Mouse (Mus musculus): ENCODE measurements around the gene D230025D16Rik. TPM values are rescaled to one million over a fixed set of nuclear protein-coding genes. Genes with fewer than 3 reads are reported as not detected.
"Not testable (repeated sequence)": the region's sequence is repeated elsewhere in the genome, so short reads cannot be mapped to it uniquely, and the experiment has no call there.

Gene D230025D16Rik
- polyA plus RNA-seq, 1 experiment from 2014 or later, result 23.0 TPM

GRCm38 (mm10) chr8:105217926-105218522 lies 6.9 kb upstream of the D230025D16Rik start:
- Histone ChIP-seq H3K27me3 (ENCODE audit: poor library complexity, severe bottlenecking) (no peaks in the 10 kb centered on the region), H3K4me1 (no peaks in the 10 kb centered on the region), H3K36me3 (replicated peaks) (peaks cover 51% of the 10 kb centered on the region), H3K9me3 (no peaks in the 10 kb centered on the region), H3K27ac (no peak overlapping the region), H3K4me3 (no peak overlapping the region)
- WGBS, result 81% methylated on average over 5 of the region's 5 CpGs
- DNase-seq (ENCODE audit: extremely low spot score, low spot score), result no peak

GRCm38 (mm10) chr8:105223850-105224249 lies 1.1 kb upstream of the D230025D16Rik start:
- no peaks in the 10 kb centered on the region for H3K36me3 ChIP-seq (replicated peaks)
- no peaks in the 10 kb centered on the region for H3K9me3 ChIP-seq
- peak overlapping the region; percentile 96; the same call in 1 of the 2 replicates for H3K4me3 ChIP-seq
- no peaks in the 10 kb centered on the region for H3K27me3 ChIP-seq (ENCODE audit: poor library complexity, severe bottlenecking)
- WGBS, result 88% methylated on average over 7 of the region's 7 CpGs
- H3K27ac ChIP-seq, result no peak overlapping the region
- H3K4me1 ChIP-seq, result peaks cover 22% of the 10 kb centered on the region
- no peak for DNase-seq (ENCODE audit: extremely low spot score, low spot score)

GRCm38 (mm10) chr8:105225272-105225593 lies 288 bp downstream of the D230025D16Rik start:
- peak overlapping the region; percentile 96 for H3K4me3 ChIP-seq
- no peaks in the 10 kb centered on the region for H3K36me3 ChIP-seq (replicated peaks)
- H3K27me3 ChIP-seq (ENCODE audit: poor library complexity, severe bottlenecking), result no peaks in the 10 kb centered on the region
- H3K27ac ChIP-seq, result peak overlapping the region; percentile 90
- H3K4me1 ChIP-seq, result peaks cover 22% of the 10 kb centered on the region
- DNase-seq (ENCODE audit: extremely low spot score, low spot score), result no peak
- no peaks in the 10 kb centered on the region for H3K9me3 ChIP-seq
- 0% methylated on average over 27 of the region's 27 CpGs for WGBS

- H3K4me1 ChIP-seq, result peaks cover 22% of the 10 kb centered on the region
- WGBS, result 41% methylated on average over 6 of the region's 6 CpGs
- no peak overlapping the region for H3K27ac ChIP-seq
- DNase-seq (ENCODE audit: extremely low spot score, low spot score), result no peak
- peak overlapping the region; percentile 96 for H3K4me3 ChIP-seq
- H3K9me3 ChIP-seq, result no peaks in the 10 kb centered on the region
- H3K27me3 ChIP-seq (ENCODE audit: poor library complexity, severe bottlenecking), result no peaks in the 10 kb centered on the region
- H3K36me3 ChIP-seq (replicated peaks), result no peaks in the 10 kb centered on the region
These were observed 972 bp downstream of the D230025D16Rik start for GRCm38 (mm10) chr8:105225917-105226316.

GRCm38 (mm10) chr8:105231503-105232320 lies 6.8 kb downstream of the D230025D16Rik start:
- Histone ChIP-seq H3K36me3 (replicated peaks) (peaks cover 26% of the 10 kb centered on the region), H3K27ac (no peak overlapping the region), H3K4me3 (no peak overlapping the region), H3K27me3 (ENCODE audit: poor library complexity, severe bottlenecking) (no peaks in the 10 kb centered on the region), H3K9me3 (no peaks in the 10 kb centered on the region), H3K4me1 (no peaks in the 10 kb centered on the region)
- 90% methylated on average over 12 of the region's 12 CpGs for WGBS
- DNase-seq (ENCODE audit: extremely low spot score, low spot score), result no peak

DNA sequence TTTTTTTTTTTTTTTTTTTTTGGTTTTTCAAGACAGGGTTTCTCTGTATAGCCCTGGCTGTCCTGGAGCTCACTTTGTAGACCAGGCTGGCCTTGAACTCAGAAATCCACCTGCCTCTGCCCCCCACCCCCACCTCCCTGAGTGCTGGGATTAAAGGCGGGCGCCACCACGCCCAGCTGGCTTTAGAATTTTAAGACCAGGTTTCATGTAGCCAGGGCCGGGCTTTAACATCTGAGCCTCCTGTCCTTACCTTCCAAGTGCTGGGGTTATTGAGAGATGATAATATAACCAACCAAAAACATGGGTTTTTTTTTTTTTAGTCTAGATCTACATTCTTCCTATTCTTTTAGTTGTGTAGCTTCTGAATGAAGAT lies 7.4 kb downstream of the D230025D16Rik start:
- not testable (repeated sequence) for H3K4me1 ChIP-seq; H3K27me3 ChIP-seq (ENCODE audit: poor library complexity, severe bottlenecking); DNase-seq (ENCODE audit: extremely low spot score, low spot score); H3K4me3 ChIP-seq; H3K9me3 ChIP-seq; H3K27ac ChIP-seq
- WGBS, result 94% methylated on average over 4 of the region's 4 CpGs
- peaks cover 29% of the 10 kb centered on the region for H3K36me3 ChIP-seq (replicated peaks)

GRCm38 (mm10) chr8:105233126-105233935 lies 8.4 kb downstream of the D230025D16Rik start:
- Histone ChIP-seq H3K36me3 (replicated peaks) (peaks cover 29% of the 10 kb centered on the region), H3K9me3 (no peaks in the 10 kb centered on the region), H3K4me3 (no peak overlapping the region), H3K27me3 (ENCODE audit: poor library complexity, severe bottlenecking) (no peaks in the 10 kb centered on the region), H3K27ac (no peak overlapping the region), H3K4me1 (no peaks in the 10 kb centered on the region)
- no peak for DNase-seq (ENCODE audit: extremely low spot score, low spot score)
- WGBS, result 75% methylated on average over 1 of the region's 1 CpGs

DNA sequence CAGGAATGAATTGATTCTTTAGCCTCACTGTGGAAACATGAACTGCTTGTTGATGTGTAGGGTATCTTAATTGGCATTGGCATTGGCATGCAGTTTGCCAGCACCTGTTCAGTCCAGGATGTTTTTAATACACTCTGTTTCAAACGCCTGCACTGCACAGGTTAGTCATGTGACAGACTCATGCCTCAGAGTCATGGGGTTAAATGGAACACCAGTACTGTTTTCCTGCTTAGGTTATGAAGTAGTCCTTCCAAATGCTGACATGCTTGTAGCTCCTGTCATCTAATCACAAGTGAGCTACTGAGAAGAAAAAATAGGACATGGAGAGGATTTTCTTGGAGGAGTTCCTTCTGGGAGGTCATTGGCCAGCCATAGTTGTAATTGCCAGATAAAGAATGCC lies 10.3 kb downstream of the D230025D16Rik start:
- DNase-seq (ENCODE audit: extremely low spot score, low spot score), result no peak
- H3K27ac ChIP-seq, result no peak overlapping the region
- H3K36me3 ChIP-seq (replicated peaks), result peaks cover 48% of the 10 kb centered on the region
- no peak overlapping the region for H3K4me3 ChIP-seq
- no peaks in the 10 kb centered on the region for H3K9me3 ChIP-seq
- H3K27me3 ChIP-seq (ENCODE audit: poor library complexity, severe bottlenecking), result no peaks in the 10 kb centered on the region
- no peaks in the 10 kb centered on the region for H3K4me1 ChIP-seq
- WGBS, result 84% methylated on average over 1 of the region's 1 CpGs

DNA sequence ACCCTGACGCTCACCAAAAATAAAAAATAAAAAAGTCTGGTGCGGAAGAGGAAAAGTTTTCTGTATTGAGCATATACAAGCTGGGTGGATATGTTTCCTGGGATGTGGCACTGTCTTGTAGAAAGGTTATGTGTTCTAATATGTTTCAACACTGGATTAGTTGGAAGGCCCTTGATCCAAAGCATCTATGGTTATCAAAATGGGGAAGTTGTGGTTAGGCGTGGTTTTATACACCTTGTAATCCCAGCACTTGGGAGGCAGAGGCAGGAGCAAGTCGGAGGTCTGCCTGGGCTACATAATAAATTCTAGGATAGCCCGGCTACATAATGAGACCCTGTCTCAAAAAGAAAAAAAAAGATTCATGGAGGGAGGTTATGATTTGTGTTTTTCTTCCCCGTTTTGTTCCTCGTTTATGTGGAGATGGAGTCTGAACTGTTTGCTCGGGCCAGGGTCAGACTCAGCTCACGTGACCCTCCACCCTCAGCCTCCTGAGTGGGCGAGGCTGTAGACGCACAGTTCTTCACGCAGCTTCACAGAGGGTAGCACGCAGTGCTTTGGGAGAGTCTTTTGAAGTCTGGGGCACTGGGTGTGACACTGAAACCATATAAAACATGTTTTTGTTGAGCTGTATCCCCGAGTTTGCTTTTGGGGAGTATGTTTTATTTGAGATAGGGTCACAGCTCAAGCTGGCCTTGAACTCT lies 12.6 kb downstream of the D230025D16Rik start:
- Histone ChIP-seq H3K9me3 (no peaks in the 10 kb centered on the region), H3K36me3 (replicated peaks) (peaks cover 66% of the 10 kb centered on the region), H3K4me3 (no peak overlapping the region), H3K4me1 (no peaks in the 10 kb centered on the region), H3K27me3 (ENCODE audit: poor library complexity, severe bottlenecking) (no peaks in the 10 kb centered on the region), H3K27ac (no peak overlapping the region)
- no peak for DNase-seq (ENCODE audit: extremely low spot score, low spot score)
- WGBS, result 92% methylated on average over 14 of the region's 14 CpGs

GRCm38 (mm10) chr8:105241016-105241415 lies 16.1 kb downstream of the D230025D16Rik start:
- no peaks in the 10 kb centered on the region for H3K4me1 ChIP-seq
- no peaks in the 10 kb centered on the region for H3K9me3 ChIP-seq
- no peak overlapping the region for H3K27ac ChIP-seq
- H3K27me3 ChIP-seq (ENCODE audit: poor library complexity, severe bottlenecking), result no peaks in the 10 kb centered on the region
- H3K36me3 ChIP-seq (replicated peaks), result peaks cover 62% of the 10 kb centered on the region
- no peak for DNase-seq (ENCODE audit: extremely low spot score, low spot score)
- no peak overlapping the region for H3K4me3 ChIP-seq
- WGBS, result 97% methylated on average over 7 of the region's 7 CpGs

- Histone ChIP-seq H3K27ac (no peak overlapping the region), H3K4me1 (peaks cover 21% of the 10 kb centered on the region), H3K4me3 (no peak overlapping the region), H3K9me3 (no peaks in the 10 kb centered on the region), H3K36me3 (replicated peaks) (peaks cover 65% of the 10 kb centered on the region), H3K27me3 (ENCODE audit: poor library complexity, severe bottlenecking) (peaks cover 33% of the 10 kb centered on the region)
- WGBS, result 93% methylated on average over 6 of the region's 6 CpGs
- DNase-seq (ENCODE audit: extremely low spot score, low spot score), result no peak
These were observed 27.0 kb downstream of the D230025D16Rik start for GRCm38 (mm10) chr8:105251954-105252353.

DNA sequence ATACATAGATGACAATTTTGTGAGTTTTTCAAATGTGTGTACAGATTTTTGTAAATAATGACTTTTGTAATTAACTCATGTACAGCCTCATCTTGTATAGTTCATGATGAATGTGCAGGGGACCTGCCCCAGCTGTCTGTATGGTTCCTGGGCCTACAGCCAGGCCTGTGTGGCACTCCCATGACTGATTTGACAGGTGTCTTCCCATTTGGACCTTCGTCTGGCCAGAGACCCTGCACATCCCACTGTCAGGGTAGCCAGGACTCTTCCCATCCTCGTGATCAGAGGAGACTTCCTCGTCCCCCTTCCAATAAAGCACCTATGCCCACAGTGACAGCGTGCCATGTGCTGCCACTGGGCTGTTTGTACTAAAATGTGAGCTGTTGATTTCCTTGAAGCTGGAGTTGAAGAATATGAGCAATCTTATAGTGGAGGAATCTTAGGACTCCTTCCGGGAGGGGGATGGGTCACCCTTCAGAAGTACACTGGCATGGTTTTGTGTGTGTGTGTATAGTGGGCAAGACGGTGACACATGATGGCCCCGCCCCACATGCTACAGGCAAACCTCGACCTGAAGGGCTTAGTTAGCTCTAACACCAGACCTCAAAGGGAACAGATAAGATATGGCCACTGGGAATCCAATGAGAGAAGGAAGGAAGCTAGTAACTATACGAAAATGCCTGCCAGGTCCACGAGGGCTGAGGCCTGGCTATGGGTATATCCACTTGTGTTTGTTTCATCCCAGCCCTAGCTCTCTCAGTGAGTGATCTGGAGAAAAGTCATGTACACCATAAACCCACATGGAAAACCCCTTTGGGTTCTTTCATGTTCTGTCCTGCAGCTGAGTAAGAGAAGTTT lies 28.0 kb downstream of the D230025D16Rik start:
- WGBS, result 90% methylated on average over 10 of the region's 10 CpGs
- peaks cover 21% of the 10 kb centered on the region for H3K4me1 ChIP-seq
- DNase-seq (ENCODE audit: extremely low spot score, low spot score), result no peak
- H3K36me3 ChIP-seq (replicated peaks), result peaks cover 55% of the 10 kb centered on the region
- no peak overlapping the region for H3K4me3 ChIP-seq
- H3K27me3 ChIP-seq (ENCODE audit: poor library complexity, severe bottlenecking), result peaks cover 42% of the 10 kb centered on the region
- no peaks in the 10 kb centered on the region for H3K9me3 ChIP-seq
- no peak overlapping the region for H3K27ac ChIP-seq

All from forebrain, embryonic 10.5 days (tissue).